Mouse (Mus musculus): ENCODE data around the gene Larp1.
"Not testable (repeated sequence)": the region's sequence is repeated elsewhere in the genome, so short reads cannot be mapped to it uniquely, and the experiment has no call there.

The Larp1 gene

GRCm38 (mm10) chr11:58028981-58029380 lies 20.1 kb downstream of the Larp1 start:
- ATAC-seq (ENCODE audit: low TSS enrichment) = no peak

GRCm38 (mm10) chr11:58029869-58030268 lies 21.0 kb downstream of the Larp1 start:
- ATAC-seq (ENCODE audit: low TSS enrichment) = no peak

- ATAC-seq (ENCODE audit: low TSS enrichment) = no peak
Measured at GRCm38 (mm10) chr11:58031176-58031575, 22.3 kb downstream of the Larp1 start.

- peak; percentile 44; the same call in 1 of the 2 replicates for ATAC-seq (ENCODE audit: low TSS enrichment)
Measured at GRCm38 (mm10) chr11:58033635-58034034, 24.8 kb downstream of the Larp1 start.

- no peak for ATAC-seq (ENCODE audit: low TSS enrichment)
Measured at GRCm38 (mm10) chr11:58039027-58039426, 30.2 kb downstream of the Larp1 start.

- ATAC-seq (ENCODE audit: low TSS enrichment) = no peak
Measured at GRCm38 (mm10) chr11:58042861-58043431, 34.1 kb downstream of the Larp1 start.

- peak; percentile 32; the same call in 1 of the 2 replicates for ATAC-seq (ENCODE audit: low TSS enrichment)
Measured at GRCm38 (mm10) chr11:58046438-58046837, 37.6 kb downstream of the Larp1 start.

GRCm38 (mm10) chr11:58057455-58057854 lies 48.6 kb downstream of the Larp1 start:
- peak; percentile 87 for ATAC-seq (ENCODE audit: low TSS enrichment)

GRCm38 (mm10) chr11:58059752-58060151 lies 50.9 kb downstream of the Larp1 start:
- not testable (repeated sequence) for ATAC-seq (ENCODE audit: low TSS enrichment)

- ATAC-seq (ENCODE audit: low TSS enrichment) = not testable (repeated sequence)
Measured at GRCm38 (mm10) chr11:58061218-58061617, 52.4 kb downstream of the Larp1 start.

- ATAC-seq (ENCODE audit: low TSS enrichment) = no peak
Measured at GRCm38 (mm10) chr11:58062586-58062985, 53.7 kb downstream of the Larp1 start.

- no peak for ATAC-seq (ENCODE audit: low TSS enrichment)
Measured at GRCm38 (mm10) chr11:58065025-58065424, 56.2 kb downstream of the Larp1 start.

- ATAC-seq (ENCODE audit: low TSS enrichment) = no peak
Measured at GRCm38 (mm10) chr11:58072978-58073377, 64.1 kb downstream of the Larp1 start.

- ATAC-seq (ENCODE audit: low TSS enrichment) = no peak
Measured at GRCm38 (mm10) chr11:58077270-58077669, 68.4 kb downstream of the Larp1 start.

- ATAC-seq (ENCODE audit: low TSS enrichment) = no peak
Measured at GRCm38 (mm10) chr11:58081716-58082115, 72.9 kb downstream of the Larp1 start.

GRCm38 (mm10) chr11:58092541-58092940 lies 83.7 kb downstream of the Larp1 start:
- ATAC-seq (ENCODE audit: low TSS enrichment) = no peak

- no peak for ATAC-seq (ENCODE audit: low TSS enrichment)
Measured at GRCm38 (mm10) chr11:58093021-58093528, 84.2 kb downstream of the Larp1 start, which contains the start of gene Gm12248. TSS of gene Gm12248 (minus strand) at chr11:58093134.

GRCm38 (mm10) chr11:58094766-58095165 lies 85.9 kb downstream of the Larp1 start:
- ATAC-seq (ENCODE audit: low TSS enrichment) = no peak

GRCm38 (mm10) chr11:58095561-58095960 lies 86.7 kb downstream of the Larp1 start:
- ATAC-seq (ENCODE audit: low TSS enrichment) = no peak

- ATAC-seq (ENCODE audit: low TSS enrichment) = no peak
Measured at GRCm38 (mm10) chr11:58096160-58096559, 87.3 kb downstream of the Larp1 start.

GRCm38 (mm10) chr11:58096821-58097620 lies 88.2 kb downstream of the Larp1 start:
- peak; percentile 47 for ATAC-seq (ENCODE audit: low TSS enrichment)

GRCm38 (mm10) chr11:58097621-58098365 lies 88.9 kb downstream of the Larp1 start:
- ATAC-seq (ENCODE audit: low TSS enrichment) = no peak; the same call in 1 of the 2 replicates

Measured in frontal cortex, adult (tissue).